Mouse (Mus musculus) lung, embryonic 14.5 days (tissue): ENCODE data around the gene Rftn1. TPM values are rescaled to one million over a fixed set of nuclear protein-coding genes. Genes with fewer than 3 reads are reported as not detected.
"Not testable (repeated sequence)": the region's sequence is repeated elsewhere in the genome, so short reads cannot be mapped to it uniquely, and the experiment has no call there.

Source experiments
- ATAC-seq: fragments of 200-750 bp; cut with Nextera tagmentation; 2 replicates; pipeline ENCODE4 v1.8.0; 2017; ENCODE audit warnings: mild to moderate bottlenecking, moderate TSS enrichment, moderate library complexity; ENCODE audit not compliant: insufficient read depth
- DNase-seq: peaks from one replicate; pipeline ENCODE4 v3.0.0-alpha.2; 2015
- H3K27ac ChIP-seq: fragments of 300-500 bp; sonication (generic); 2 replicates; pipeline ENCODE4 v1.5.1; 2014; ENCODE audit warnings: low read depth, mild to moderate bottlenecking, moderate library complexity
- H3K27me3 ChIP-seq: fragments of 300-500 bp; sonication (generic); 2 replicates; pipeline ENCODE4 v1.6.1; 2014; ENCODE audit warnings: low read length, control low read depth; ENCODE audit not compliant: insufficient read depth
- H3K36me3 ChIP-seq: fragments of 300-500 bp; sonication (generic); 2 replicates; pipeline ENCODE4 v1.6.1; 2014; ENCODE audit warnings: control low read depth; ENCODE audit not compliant: insufficient read depth
- H3K4me1 ChIP-seq: fragments of 300-500 bp; sonication (generic); 2 replicates; pipeline ENCODE4 v1.6.1; 2014; ENCODE audit warnings: antibody characterized with exemption, control low read depth; ENCODE audit not compliant: insufficient read depth
- H3K4me2 ChIP-seq: fragments of 300-500 bp; sonication (generic); 2 replicates; pipeline ENCODE4 v1.6.1; 2014; ENCODE audit warnings: mild to moderate bottlenecking
- H3K4me3 ChIP-seq: fragments of 300-500 bp; sonication (generic); 2 replicates; pipeline ENCODE4 v1.5.1; 2014; ENCODE audit warnings: low read depth, low read length
- H3K9ac ChIP-seq: fragments of 300-500 bp; sonication (generic); 2 replicates; pipeline ENCODE4 v1.6.1; 2014
- H3K9me3 ChIP-seq: fragments of 300-500 bp; sonication (generic); 2 replicates; pipeline ENCODE4 v1.6.1; 2016; ENCODE audit warnings: low read depth, low read length, control low read depth
- CTCF ChIP-seq: IDR thresholded peaks from 2 replicates; pipeline ENCODE4 v1.5.1; 2016; ENCODE audit warnings: antibody characterized with exemption, low read depth
- WGBS: fragments of 180-500 bp; shearing (Covaris S2); extraction: QIAGEN DNeasy Blood & Tissue Kit; methylation state at CpG from one replicate; pipeline ENCODE4 v1.1.7; 2014; 5-methylcytosine and 5-hydroxymethylcytosine counted together
- polyA plus RNA-seq: library from polyadenylated mRNA; unstranded; fragments of >200 nt; fragmentation: Nextera tagmentation; extraction: Ambion mirVana; gene quantifications from 2 replicates; pipeline ENCODE4 v1.2.1, GENCODE M21; 2014

The Rftn1 gene
- polyA plus RNA-seq, 1 experiment from 2014 or later: 19.0 TPM

- H3K9me3 ChIP-seq: no peaks in the 10 kb centered on the region
- no peaks in the 10 kb centered on the region; the same call in 1 of the 2 replicates for H3K4me1 ChIP-seq
- no peaks in the 10 kb centered on the region for H3K27me3 ChIP-seq
- no peaks in the 10 kb centered on the region for H3K36me3 ChIP-seq
- TF ChIP-seq CTCF: no peak
- no peak for DNase-seq
- no peak overlapping the region for H3K9ac ChIP-seq
- H3K27ac ChIP-seq: no peak overlapping the region
- WGBS: 77% methylated on average over 5 of the region's 5 CpGs
- H3K4me3 ChIP-seq: no peak overlapping the region
- ATAC-seq: no peak
- no peak overlapping the region for H3K4me2 ChIP-seq
These were observed 64.6 kb downstream of the Rftn1 start for GRCm38 (mm10) chr17:50125900-50126299.

GRCm38 (mm10) chr17:50125245-50125798 lies 65.2 kb downstream of the Rftn1 start:
- WGBS: 56% methylated on average over 3 of the region's 3 CpGs
- Histone ChIP-seq H3K27ac (no peak overlapping the region), H3K9ac (no peak overlapping the region), H3K9me3 (no peaks in the 10 kb centered on the region), H3K36me3 (no peaks in the 10 kb centered on the region), H3K27me3 (no peaks in the 10 kb centered on the region), H3K4me1 (no peaks in the 10 kb centered on the region; the same call in 1 of the 2 replicates), H3K4me3 (no peak overlapping the region), H3K4me2 (no peak overlapping the region)
- no peak for TF ChIP-seq CTCF
- DNase-seq (no peak), ATAC-seq (no peak)

GRCm38 (mm10) chr17:50124708-50125107 lies 65.8 kb downstream of the Rftn1 start:
- ATAC-seq (peak; percentile 54), DNase-seq (peak; percentile 49)
- Histone ChIP-seq H3K27ac (no peak overlapping the region), H3K9me3 (no peaks in the 10 kb centered on the region), H3K9ac (no peak overlapping the region), H3K4me1 (no peaks in the 10 kb centered on the region; the same call in 1 of the 2 replicates), H3K4me2 (no peak overlapping the region), H3K36me3 (no peaks in the 10 kb centered on the region), H3K27me3 (no peaks in the 10 kb centered on the region), H3K4me3 (no peak overlapping the region)
- 46% methylated on average over 4 of the region's 4 CpGs for WGBS
- no peak for TF ChIP-seq CTCF

GRCm38 (mm10) chr17:50122555-50122954 lies 67.9 kb downstream of the Rftn1 start:
- H3K9ac ChIP-seq: no peak overlapping the region
- TF ChIP-seq CTCF: no peak

GRCm38 (mm10) chr17:50120098-50120497 lies 70.4 kb downstream of the Rftn1 start:
- DNase-seq: no peak
- H3K36me3 ChIP-seq: no peaks in the 10 kb centered on the region
- H3K9ac ChIP-seq: no peak overlapping the region
- no peak overlapping the region for H3K4me2 ChIP-seq
- TF ChIP-seq CTCF: no peak
- no peak overlapping the region for H3K4me3 ChIP-seq
- H3K27ac ChIP-seq: no peak overlapping the region
- ATAC-seq: no peak
- 84% methylated on average over 4 of the region's 4 CpGs for WGBS
- no peaks in the 10 kb centered on the region; the same call in 1 of the 2 replicates for H3K4me1 ChIP-seq
- no peaks in the 10 kb centered on the region for H3K27me3 ChIP-seq
- H3K9me3 ChIP-seq: no peaks in the 10 kb centered on the region

More at GRCm38 (mm10) chr17:50122555-50122954, 67.9 kb downstream of the Rftn1 start:
- DNase-seq (no peak), ATAC-seq (no peak)
- 57% methylated on average over 8 of the region's 8 CpGs for WGBS
- Histone ChIP-seq H3K4me1 (no peaks in the 10 kb centered on the region; the same call in 1 of the 2 replicates), H3K27me3 (no peaks in the 10 kb centered on the region), H3K36me3 (no peaks in the 10 kb centered on the region), H3K9me3 (no peaks in the 10 kb centered on the region), H3K4me3 (no peak overlapping the region), H3K4me2 (no peak overlapping the region), H3K27ac (no peak overlapping the region)

GRCm38 (mm10) chr17:50117461-50117860 lies 73.0 kb downstream of the Rftn1 start:
- WGBS: 91% methylated on average over 7 of the region's 7 CpGs
- H3K9me3 ChIP-seq: no peaks in the 10 kb centered on the region
- no peak for TF ChIP-seq CTCF
- no peak overlapping the region for H3K27ac ChIP-seq
- H3K4me1 ChIP-seq: no peaks in the 10 kb centered on the region
- no peak overlapping the region for H3K4me2 ChIP-seq
- H3K4me3 ChIP-seq: no peak overlapping the region
- ATAC-seq (no peak), DNase-seq (no peak)
- H3K9ac ChIP-seq: no peak overlapping the region
- H3K36me3 ChIP-seq: no peaks in the 10 kb centered on the region
- H3K27me3 ChIP-seq: no peaks in the 10 kb centered on the region

- TF ChIP-seq CTCF: no peak
- Histone ChIP-seq H3K4me1 (no peaks in the 10 kb centered on the region), H3K27me3 (no peaks in the 10 kb centered on the region), H3K4me3 (no peak overlapping the region), H3K4me2 (no peak overlapping the region), H3K9ac (no peak overlapping the region), H3K9me3 (no peaks in the 10 kb centered on the region), H3K36me3 (no peaks in the 10 kb centered on the region), H3K27ac (no peak overlapping the region)
- 68% methylated on average over 3 of the region's 3 CpGs for WGBS
- peak; percentile 39 for DNase-seq
- ATAC-seq: no peak
These were observed 73.5 kb downstream of the Rftn1 start for GRCm38 (mm10) chr17:50116980-50117379.

- H3K9me3 ChIP-seq, H3K4me2 ChIP-seq, H3K27ac ChIP-seq, H3K4me3 ChIP-seq, H3K27me3 ChIP-seq, ATAC-seq, H3K36me3 ChIP-seq, H3K9ac ChIP-seq, H3K4me1 ChIP-seq: not testable (repeated sequence)
- WGBS: 84% methylated on average over 1 of the region's 1 CpGs
- DNase-seq: peak; percentile 39
These were observed 74.1 kb downstream of the Rftn1 start for GRCm38 (mm10) chr17:50116401-50116800.

- not testable (repeated sequence) for H3K36me3 ChIP-seq, H3K4me1 ChIP-seq, H3K4me2 ChIP-seq, DNase-seq, H3K9ac ChIP-seq, H3K9me3 ChIP-seq, H3K27ac ChIP-seq, ATAC-seq, H3K27me3 ChIP-seq, H3K4me3 ChIP-seq
- 91% methylated on average over 3 of the region's 3 CpGs for WGBS
These were observed 74.8 kb downstream of the Rftn1 start for GRCm38 (mm10) chr17:50115716-50116115.
